ENCODE assay signal across 14 mouse cellular contexts in the genomic region with DNA sequence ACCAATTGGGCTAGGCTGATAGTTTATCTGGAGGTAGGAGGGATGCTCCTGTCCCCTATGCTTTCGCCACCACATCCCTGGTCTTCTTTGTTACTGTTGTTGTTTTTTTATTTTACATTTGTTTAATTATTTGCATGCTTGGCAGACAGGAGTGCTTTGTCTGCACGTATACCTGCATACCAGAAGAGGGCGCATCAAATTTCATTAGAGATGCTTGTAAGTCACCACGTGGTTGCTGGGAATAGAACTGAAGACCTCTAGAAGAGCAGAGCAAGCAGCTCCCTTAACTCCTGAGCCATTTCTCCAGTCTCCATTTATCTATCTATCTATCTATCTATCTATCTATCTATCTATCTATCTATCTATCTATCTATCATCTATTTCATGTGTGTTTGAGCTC.
DNase-seq lines count a peak whose midpoint lies in the region; ATAC-seq and TF ChIP-seq lines count a peak whose summit lies in the region.
"Had no signal": no experiment of that assay in that cellular context is flagged by ENCODE, and none has a peak within 500 bp of the region (broad histone marks: within the 10 kb centered on the region; RNA-seq: fewer than 3 reads in every experiment).

No protein-coding gene starts in this region.

- H3K9ac ChIP-seq in heart, postnatal 0 days (replicated peaks; ENCODE audit: low read depth, low read length), result no peak overlapping the region
- no peak overlapping the region for H3K9ac ChIP-seq in lung, postnatal 0 days (replicated peaks; ENCODE audit: low read depth)
- H3K9ac ChIP-seq in stomach, postnatal 0 days (ENCODE audit: low read length), result no peak overlapping the region
- H3K9ac ChIP-seq: embryonic facial prominence, embryonic 13.5 days; liver, embryonic 13.5 days had no signal

- no peaks in the 10 kb centered on the region for H3K36me3 ChIP-seq in heart, postnatal 0 days (replicated peaks; ENCODE audit: control insufficient read depth, insufficient read depth, low read length)
- H3K36me3 ChIP-seq in lung, postnatal 0 days (ENCODE audit: insufficient read depth, low read length), result no peaks in the 10 kb centered on the region
- no peaks in the 10 kb centered on the region for H3K36me3 ChIP-seq in stomach, postnatal 0 days (ENCODE audit: control insufficient read depth, insufficient read depth, low read length)
- H3K36me3 ChIP-seq: liver, embryonic 13.5 days had no signal

- no peaks in the 10 kb centered on the region for H3K27me3 ChIP-seq in heart, postnatal 0 days (ENCODE audit: control insufficient read depth, insufficient read depth, low read length)
- no peaks in the 10 kb centered on the region for H3K27me3 ChIP-seq in lung, postnatal 0 days (replicated peaks; ENCODE audit: insufficient read depth, low read length)
- no peaks in the 10 kb centered on the region for H3K27me3 ChIP-seq in stomach, postnatal 0 days (ENCODE audit: control insufficient read depth, insufficient read depth, low read length)
- H3K27me3 ChIP-seq: embryonic facial prominence, embryonic 13.5 days; liver, embryonic 13.5 days; megakaryocyte, embryonic 14.5 days had no signal

- WGBS in heart, postnatal 0 days, result 56% methylated on average over 4 of the region's 4 CpGs
- 48% methylated on average over 4 of the region's 4 CpGs for WGBS in lung, postnatal 0 days
- WGBS in stomach, postnatal 0 days, result 47% methylated on average over 4 of the region's 4 CpGs

- TF ChIP-seq EP300 in heart, postnatal 0 days (IDR thresholded peaks at IDR 0.05; ENCODE audit: low read depth), result no peak
- no peak for TF ChIP-seq EP300 in lung, postnatal 0 days (IDR thresholded peaks at IDR 0.05)
- TF ChIP-seq EP300 in stomach, postnatal 0 days (optimal IDR thresholded peaks at IDR 0.05), result no peak

- TF ChIP-seq CTCF in heart, postnatal 0 days (IDR thresholded peaks at IDR 0.05; ENCODE audit: low read depth), result peak; percentile 28
- TF ChIP-seq CTCF in lung, postnatal 0 days (IDR thresholded peaks at IDR 0.05), result peak; percentile 52
- peak; percentile 63 for TF ChIP-seq CTCF in stomach, postnatal 0 days (IDR thresholded peaks at IDR 0.05; ENCODE audit: low read depth)

- H3K4me3 ChIP-seq in heart, postnatal 0 days (ENCODE audit: low read depth, low read length), result no peak overlapping the region
- no peak overlapping the region for H3K4me3 ChIP-seq in lung, postnatal 0 days (ENCODE audit: low read depth, low read length)
- H3K4me3 ChIP-seq in stomach, postnatal 0 days (ENCODE audit: low read depth, low read length), result no peak overlapping the region
- H3K4me3 ChIP-seq: embryonic facial prominence, embryonic 13.5 days; liver, embryonic 13.5 days; megakaryocyte, embryonic 14.5 days; myocyte had no signal

- H3K4me2 ChIP-seq in heart, postnatal 0 days (ENCODE audit: low read depth, low read length), result no peak overlapping the region
- no peak overlapping the region for H3K4me2 ChIP-seq in lung, postnatal 0 days (replicated peaks; ENCODE audit: low read depth, low read length)
- no peak overlapping the region for H3K4me2 ChIP-seq in stomach, postnatal 0 days (replicated peaks; ENCODE audit: low read depth)
- H3K4me2 ChIP-seq: embryonic facial prominence, embryonic 13.5 days; liver, embryonic 13.5 days had no signal

- H3K27ac ChIP-seq in heart, postnatal 0 days (ENCODE audit: low read depth), result no peak overlapping the region
- H3K27ac ChIP-seq in lung, postnatal 0 days (ENCODE audit: low read length), result no peak overlapping the region
- H3K27ac ChIP-seq in stomach, postnatal 0 days (replicated peaks), result no peak overlapping the region
- H3K27ac ChIP-seq: embryonic facial prominence, embryonic 13.5 days; liver, embryonic 13.5 days had no signal

- ATAC-seq in heart, postnatal 0 days (ENCODE audit: insufficient read depth, low read depth), result no peak
- ATAC-seq in lung, postnatal 0 days, result no peak
- ATAC-seq in stomach, postnatal 0 days (ENCODE audit: low FRiP score, low TSS enrichment), result no peak

- H3K4me1 ChIP-seq in heart, postnatal 0 days (ENCODE audit: control insufficient read depth, insufficient read depth), result peaks cover 10% of the 10 kb centered on the region
- H3K4me1 ChIP-seq in lung, postnatal 0 days (ENCODE audit: insufficient read depth, low read depth, low read length), result no peaks in the 10 kb centered on the region
- no peaks in the 10 kb centered on the region for H3K4me1 ChIP-seq in stomach, postnatal 0 days (replicated peaks; ENCODE audit: control insufficient read depth, insufficient read depth)
- H3K4me1 ChIP-seq: liver, embryonic 13.5 days had no signal

- DNase-seq in heart, postnatal 0 days (ENCODE audit: low spot score), result no peak
- no peak for DNase-seq in heart, adult 9 months (ENCODE audit: low spot score in 2 of 2)
- DNase-seq in lung, postnatal 0 days (ENCODE audit: low spot score), result no peak
- DNase-seq in lung, postnatal 25 days (ENCODE audit: low spot score), result no peak
- peak; percentile 15 for DNase-seq in NIH3T3 (ENCODE audit: low read depth)
- no peak for DNase-seq in stomach, postnatal 0 days (ENCODE audit: low spot score)
- DNase-seq in adrenal gland, postnatal 10 days, result no peak
- DNase-seq: cerebellum, adult 9-10 months; heart, postnatal 14 days; liver, embryonic 13.5 days; thymus, postnatal 25 days had no signal

- H3K9me3 ChIP-seq in heart, postnatal 0 days (replicated peaks; ENCODE audit: control insufficient read depth, low read length), result no peaks in the 10 kb centered on the region
- no peaks in the 10 kb centered on the region for H3K9me3 ChIP-seq in lung, postnatal 0 days (ENCODE audit: low read length)
- no peaks in the 10 kb centered on the region for H3K9me3 ChIP-seq in stomach, postnatal 0 days (ENCODE audit: control insufficient read depth, low read length)
- H3K9me3 ChIP-seq: embryonic facial prominence, embryonic 13.5 days; liver, embryonic 13.5 days; megakaryocyte, embryonic 14.5 days had no signal
